Mouse (Mus musculus): ENCODE measurements at regions not wholly inside any gene's neighbourhood (a gene's known extent, or its start where the extent isn't known, plus 50 kb on each side); places are given as distances from the start of the nearest gene placed in this dataset.
A peak's percentile ranks its signal among the peaks of the same experiment; 100 is the strongest.

DNA sequence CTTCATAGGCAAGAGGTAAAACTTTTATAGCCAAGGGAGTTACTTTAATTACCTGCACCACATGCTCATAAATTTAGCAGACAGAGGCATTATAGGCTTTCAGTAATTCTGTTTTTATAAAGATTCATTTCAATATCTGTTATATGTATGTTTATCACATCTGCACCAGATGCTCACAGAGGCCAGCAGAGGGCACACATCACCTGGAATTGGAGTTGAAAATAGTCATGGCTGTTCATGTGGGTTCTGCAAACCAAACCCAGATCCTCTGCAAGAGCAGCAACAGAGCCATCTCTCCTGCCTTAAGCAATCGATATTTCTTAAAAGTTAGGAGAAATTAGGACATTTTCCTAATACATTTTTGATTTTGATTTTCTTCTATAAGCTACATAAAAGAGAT, 729.9 kb upstream of the Crim1 start:
- 0 out of 2 replicates have a peak, but pooled peaks have one; percentile 11 for TF ChIP-seq ZNF384 (IDR thresholded peaks at IDR 0.05; ENCODE audit: low read depth, low read length)
- TF ChIP-seq CHD1 (IDR thresholded peaks at IDR 0.05; ENCODE audit: low read depth, low read length): no peak
- no peak for TF ChIP-seq MXI1 (IDR thresholded peaks at IDR 0.05; ENCODE audit: low read depth, low read length)
- peak; percentile 22 to 80 (median 75); a peak in 5 of 6 replicates for TF ChIP-seq CTCF (IDR thresholded peaks at IDR 0.05 in 2 of 3, conservative IDR thresholded peaks at IDR 0.05 in 1 of 3; ENCODE audit: control insufficient read depth in 1 of 3, insufficient read depth in 1 of 3, low read depth in 2 of 3, low read length in 3 of 3, poor library complexity in 1 of 3, severe bottlenecking in 1 of 3)
- TF ChIP-seq GATA1 (IDR thresholded peaks at IDR 0.05; ENCODE audit: low read depth, low read length): peak; percentile 18; the same call in 1 of the 2 replicates
- no peak for TF ChIP-seq TBP (IDR thresholded peaks at IDR 0.05; ENCODE audit: low read depth, low read length)
- TF ChIP-seq SMC3 (IDR thresholded peaks at IDR 0.05; ENCODE audit: low read depth, low read length): peak; percentile 87
- no peak for TF ChIP-seq UBTF (IDR thresholded peaks at IDR 0.05; ENCODE audit: borderline replicate concordance, insufficient read depth, low read depth, low read length)
- TF ChIP-seq ZC3H11A (IDR thresholded peaks at IDR 0.05; ENCODE audit: low read depth, low read length): peak; percentile 81
- TF ChIP-seq RAD21 (IDR thresholded peaks at IDR 0.05; ENCODE audit: low read depth, low read length): peak; percentile 89
- H3K27ac ChIP-seq (ENCODE audit: control insufficient read depth, low read depth, low read length): no peak overlapping the region

DNA sequence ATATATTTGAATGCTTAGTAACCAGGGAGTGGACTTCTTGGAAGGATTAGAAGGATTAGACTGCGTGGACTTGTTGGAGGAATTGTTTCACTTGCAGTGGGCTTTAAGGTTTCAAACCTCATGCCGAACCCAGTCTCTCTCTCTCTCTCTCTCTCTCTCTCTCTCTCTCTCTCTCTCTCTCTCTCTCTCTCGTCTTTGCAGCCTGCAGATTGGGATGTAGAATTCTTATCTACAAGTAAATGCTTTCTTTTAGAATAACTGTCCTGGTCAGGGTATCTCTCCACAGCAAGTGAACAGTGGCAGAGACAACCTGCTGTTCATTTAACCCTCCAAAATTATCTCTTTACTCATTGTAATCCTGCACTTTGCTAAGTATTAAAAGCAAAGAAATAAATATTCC, 728.1 kb upstream of the Crim1 start:
- Histone ChIP-seq H3K27ac (ENCODE audit: control insufficient read depth, low read depth, low read length) (no peak overlapping the region), H3K27me3 (ENCODE audit: control insufficient read depth in 1 of 2, insufficient read depth in 2 of 2, low read length in 2 of 2) (no peaks in the 10 kb centered on the region), H3K4me3 (ENCODE audit: control insufficient read depth in 1 of 2, insufficient read depth in 1 of 2, low read depth in 2 of 2, low read length in 2 of 2) (no peak overlapping the region), H3K9me3 (replicated peaks; ENCODE audit: insufficient read depth, low read length) (no peaks in the 10 kb centered on the region), H3K79me2 (ENCODE audit: control insufficient read depth, insufficient read depth, low read length, poor library complexity) (no peaks in the 10 kb centered on the region), H3K9ac (ENCODE audit: control insufficient read depth, low read depth, low read length, poor library complexity, severe bottlenecking) (no peak overlapping the region), H3K36me3 (ENCODE audit: control insufficient read depth in 1 of 2, insufficient read depth in 2 of 2, low read length in 2 of 2) (peaks cover 0 to 2% of the 10 kb centered on the region in 2 experiments; a peak in 2 of 4 replicates), H3K4me1 (ENCODE audit: control insufficient read depth in 1 of 2, insufficient read depth in 2 of 2, low read length in 2 of 2) (peaks cover 0 to 4% of the 10 kb centered on the region in 2 experiments; a peak in 2 of 4 replicates)
- TF ChIP-seq MEF2A (IDR thresholded peaks at IDR 0.05; ENCODE audit: extremely low read depth, insufficient replicate concordance, low read depth, low read length, poor library complexity, severe bottlenecking) (no peak), ETS1 (IDR thresholded peaks at IDR 0.05; ENCODE audit: low read depth, low read length) (0 out of 2 replicates have a peak, but pooled peaks have one; percentile 33), EP300 (IDR thresholded peaks at IDR 0.05; ENCODE audit: low read depth in 1 of 2, low read length in 2 of 2) (peak; percentile 49 to 65; a peak in 3 of 4 replicates), NELFE (IDR thresholded peaks at IDR 0.05; ENCODE audit: low read depth, low read length) (no peak), ZKSCAN1 (IDR thresholded peaks at IDR 0.05; ENCODE audit: low read depth, low read length) (no peak), JUND (IDR thresholded peaks at IDR 0.05; ENCODE audit: low read depth, low read length) (peak; percentile 94), CHD2 (IDR thresholded peaks at IDR 0.05; ENCODE audit: low read length) (no peak), TCF12 (IDR thresholded peaks at IDR 0.05; ENCODE audit: low read depth, low read length) (peak; percentile 55; the same call in 1 of the 2 replicates)
- peak; percentile 21 for DNase-seq (ENCODE audit: low read depth, low spot score)

More for the DNA sequence above, 729.9 kb upstream of the Crim1 start:
- Histone ChIP-seq H3K27me3 (ENCODE audit: control insufficient read depth in 1 of 2, insufficient read depth in 2 of 2, low read length in 2 of 2) (no peaks in the 10 kb centered on the region), H3K4me1 (ENCODE audit: control insufficient read depth in 1 of 2, insufficient read depth in 2 of 2, low read length in 2 of 2) (peaks cover 0 to 4% of the 10 kb centered on the region in 2 experiments; a peak in 2 of 4 replicates), H3K9ac (ENCODE audit: control insufficient read depth, low read depth, low read length, poor library complexity, severe bottlenecking) (no peak overlapping the region), H3K36me3 (ENCODE audit: control insufficient read depth in 1 of 2, insufficient read depth in 2 of 2, low read length in 2 of 2) (peaks cover 0 to 2% of the 10 kb centered on the region in 2 experiments; a peak in 2 of 4 replicates), H3K4me3 (ENCODE audit: control insufficient read depth in 1 of 2, insufficient read depth in 1 of 2, low read depth in 2 of 2, low read length in 2 of 2) (no peak overlapping the region), H3K9me3 (replicated peaks; ENCODE audit: insufficient read depth, low read length) (no peaks in the 10 kb centered on the region), H3K79me2 (ENCODE audit: control insufficient read depth, insufficient read depth, low read length, poor library complexity) (no peaks in the 10 kb centered on the region)
- DNase-seq (ENCODE audit: low read depth, low spot score): peak; percentile 65

Data from MEL (cell line).